ENCODE assay signal across 8 mouse cellular contexts in genomic region chr1:164250391-164251150, GRCm38 (mm10). TPM values are rescaled to one million over a fixed set of nuclear protein-coding genes. Genes with fewer than 3 reads are reported as not detected.
DNase-seq lines count a peak whose midpoint lies in the region; ATAC-seq and TF ChIP-seq lines count a peak whose summit lies in the region.

No protein-coding gene starts in this region.

- no peaks in the 10 kb centered on the region for H3K27me3 ChIP-seq in C2C12 (ENCODE audit: control insufficient read depth, insufficient read depth, insufficient read length)
- H3K27me3 ChIP-seq in neural tube, embryonic 14.5 days (ENCODE audit: control insufficient read depth, insufficient read depth, low read length) = no peaks in the 10 kb centered on the region

- H3K79me3 ChIP-seq in C2C12 (ENCODE audit: low read depth) = peaks cover 58% of the 10 kb centered on the region

- TF ChIP-seq CTCF in C2C12 (IDR thresholded peaks at IDR 0.05; ENCODE audit: control insufficient read depth, insufficient read depth, insufficient read length) = no peak
- TF ChIP-seq CTCF in embryonic fibroblast, embryonic 13.5 days (IDR thresholded peaks at IDR 0.05; ENCODE audit: borderline replicate concordance, insufficient read depth, low read length) = no peak

- no peak for ATAC-seq in neural tube, embryonic 14.5 days (ENCODE audit: low read depth)

- peak overlapping the region; percentile 73; the same call in 1 of the 2 replicates for H3K4me2 ChIP-seq in neural tube, embryonic 14.5 days (ENCODE audit: low read depth, low read length)

- 35% methylated on average over 8 of the region's 8 CpGs for WGBS in large intestine, adult 2 months
- 62% methylated on average over 8 of the region's 8 CpGs for WGBS in neural tube, embryonic 14.5 days

- H3K79me2 ChIP-seq in C2C12 (ENCODE audit: control insufficient read depth, insufficient read depth) = peaks cover 64% of the 10 kb centered on the region

- H3ac ChIP-seq in C2C12 (ENCODE audit: control insufficient read depth, insufficient read length, low read depth) = peak overlapping the region; percentile 71

- peak; percentile 38 for DNase-seq in cerebellum, adult 9-10 months
- DNase-seq in cerebellum, adult 18-20 months = no peak
- DNase-seq in large intestine, adult 2 months (ENCODE audit: low read depth, low spot score) = peak; percentile 22
- DNase-seq in urinary bladder, adult 18-20 months (ENCODE audit: low spot score in 2 of 2) = no peak
- DNase-seq in layer of hippocampus, adult 9-10 months (ENCODE audit: low spot score) = no peak

- no peaks in the 10 kb centered on the region for H3K36me3 ChIP-seq in C2C12 (ENCODE audit: control insufficient read depth, insufficient read depth)
- no peaks in the 10 kb centered on the region for H3K36me3 ChIP-seq in neural tube, embryonic 14.5 days (ENCODE audit: control insufficient read depth, insufficient read depth, low read length)

- H3K4me3 ChIP-seq in C2C12 (ENCODE audit: insufficient read depth, poor library complexity, severe bottlenecking) = peak overlapping the region; percentile 75
- peak overlapping the region; percentile 90 for H3K4me3 ChIP-seq in embryonic fibroblast, embryonic 13.5 days (ENCODE audit: insufficient read depth, low read length)
- H3K4me3 ChIP-seq in neural tube, embryonic 14.5 days (ENCODE audit: low read depth, low read length) = peak overlapping the region; percentile 76; the same call in 1 of the 2 replicates

- no peaks in the 10 kb centered on the region for H3K9me3 ChIP-seq in neural tube, embryonic 14.5 days (ENCODE audit: control insufficient read depth, low read length)

- 0 out of 2 replicates have a peak overlapping the region, but pooled peaks have one; percentile 21 for H3K9ac ChIP-seq in neural tube, embryonic 14.5 days (replicated peaks; ENCODE audit: low read depth, low read length)

- peaks cover 4% of the 10 kb centered on the region; the same call in 1 of the 2 replicates for H3K4me1 ChIP-seq in embryonic fibroblast, embryonic 13.5 days (ENCODE audit: control insufficient read depth, insufficient read depth, low read length)
- H3K4me1 ChIP-seq in neural tube, embryonic 14.5 days (ENCODE audit: control insufficient read depth, insufficient read depth, low read length) = 0 out of 2 replicates have a peak, but pooled peaks cover 10% of the 10 kb centered on the region

- TF ChIP-seq POLR2A in embryonic fibroblast, embryonic 13.5 days (IDR thresholded peaks at IDR 0.05; ENCODE audit: low read depth, low read length) = no peak

- H3K27ac ChIP-seq in embryonic fibroblast, embryonic 13.5 days (ENCODE audit: insufficient read depth, low read length) = no peak overlapping the region
- no peak overlapping the region for H3K27ac ChIP-seq in neural tube, embryonic 14.5 days (ENCODE audit: low read depth, low read length)

TF ChIP-seq in C2C12, 6 proteins besides CTCF, POLR2A, EP300 and RAD21:
- no peak for TF ChIP-seq MAX (IDR thresholded peaks at IDR 0.05)
- TF ChIP-seq MYOD1 (IDR thresholded peaks at IDR 0.05; ENCODE audit: control insufficient read depth, insufficient read length, low read depth) = no peak
- TF ChIP-seq USF1 (IDR thresholded peaks at IDR 0.05; ENCODE audit: low read depth) = no peak
- TF ChIP-seq FOSL1 (IDR thresholded peaks at IDR 0.05; ENCODE audit: insufficient read depth, low read length, poor library complexity, severe bottlenecking) = no peak
- no peak for TF ChIP-seq MYOG (IDR thresholded peaks at IDR 0.05; ENCODE audit: control insufficient read depth, extremely low read depth, insufficient read length)
- TF ChIP-seq CEBPB (IDR thresholded peaks at IDR 0.05; ENCODE audit: low read depth) = no peak

RNA-seq across cellular contexts. Expression of gene Slc19a2, which starts 1.7 kb away (rescaled TPM):
- polyA plus RNA-seq in C2C12 (2012; fragmentation: generic; extraction: Trizol) = 10.1 TPM
- 38.3 and 43.4 TPM in 2 replicates for polyA plus RNA-seq in embryonic fibroblast, embryonic 13.5 days (2011; ENCODE audit: insufficient read length, low read depth, missing spikeins)
- polyA plus RNA-seq in large intestine, adult 2 months (2012; rRNA removed) = 6.0 and 7.2 TPM in 2 replicates
- polyA plus RNA-seq in neural tube, embryonic 14.5 days (2014; fragmentation: Nextera tagmentation; extraction: Ambion mirVana) = 7.3 and 8.7 TPM in 2 replicates

RNA-seq across cellular contexts. Expression of gene Ccdc181, which starts 24.8 kb away (rescaled TPM):
- polyA plus RNA-seq in C2C12 (2012; fragmentation: generic; extraction: Trizol) = 1.7 TPM
- polyA plus RNA-seq in embryonic fibroblast, embryonic 13.5 days (2011; ENCODE audit: insufficient read length, low read depth, missing spikeins) = 6.3 and 8.8 TPM in 2 replicates
- polyA plus RNA-seq in large intestine, adult 2 months (2012; rRNA removed) = 1.4 and 1.8 TPM in 2 replicates
- polyA plus RNA-seq in neural tube, embryonic 14.5 days (2014; fragmentation: Nextera tagmentation; extraction: Ambion mirVana) = 23.9 and 24.7 TPM in 2 replicates

RNA-seq across cellular contexts. Expression of gene Nme7, which starts 53.4 kb away (rescaled TPM):
- 19.0 TPM for polyA plus RNA-seq in C2C12 (2012; fragmentation: generic; extraction: Trizol)
- 20.0 TPM in 2 replicates for polyA plus RNA-seq in embryonic fibroblast, embryonic 13.5 days (2011; ENCODE audit: insufficient read length, low read depth, missing spikeins)
- 5.9 and 6.0 TPM in 2 replicates for polyA plus RNA-seq in large intestine, adult 2 months (2012; rRNA removed)
- 25.6 and 25.8 TPM in 2 replicates for polyA plus RNA-seq in neural tube, embryonic 14.5 days (2014; fragmentation: Nextera tagmentation; extraction: Ambion mirVana)

RNA-seq across cellular contexts. Expression of gene Blzf1, which starts 56.7 kb away (rescaled TPM):
- 5.0 TPM for polyA plus RNA-seq in C2C12 (2012; fragmentation: generic; extraction: Trizol)
- 24.3 and 31.3 TPM in 2 replicates for polyA plus RNA-seq in embryonic fibroblast, embryonic 13.5 days (2011; ENCODE audit: insufficient read length, low read depth, missing spikeins)
- polyA plus RNA-seq in large intestine, adult 2 months (2012; rRNA removed) = 3.8 and 4.9 TPM in 2 replicates
- 32.1 and 32.6 TPM in 2 replicates for polyA plus RNA-seq in neural tube, embryonic 14.5 days (2014; fragmentation: Nextera tagmentation; extraction: Ambion mirVana)

Comparison
In these comparisons a context has a peak if more than half of its experiments do, and no peak if none do; other contexts are left out.
1. DNase-seq: peak in cerebellum, adult 9-10 months (single experiment) and large intestine, adult 2 months (single experiment); none in cerebellum, adult 18-20 months (0 of 2), urinary bladder, adult 18-20 months (0 of 2) and layer of hippocampus, adult 9-10 months (single experiment).
2. Peak in every context shown above with its lines, with median percentiles within 50 percentile points of each other: H3K4me3 ChIP-seq.